Mouse (Mus musculus): ENCODE data around the gene Clint1. TPM values are rescaled to one million over a fixed set of nuclear protein-coding genes. Genes with fewer than 3 reads are reported as not detected.
A peak's percentile ranks its signal among the peaks of the same experiment; 100 is the strongest.

Clint1 gene
- polyA plus RNA-seq, 1 experiment from 2014 or later: 102 TPM

GRCm38 (mm10) chr11:45881683-45882068, 29.8 kb downstream of the Clint1 start:
- ATAC-seq (replicated peaks; ENCODE audit: low FRiP score) (no peak), DNase-seq (ENCODE audit: low spot score) (no peak)
- Histone ChIP-seq H3K4me1 (replicated peaks; ENCODE audit: control insufficient read depth, insufficient read depth, low read length) (peaks cover 10% of the 10 kb centered on the region), H3K27ac (ENCODE audit: low read depth, low read length) (peak overlapping the region; percentile 19; the same call in 1 of the 2 replicates), H3K9me3 (ENCODE audit: control insufficient read depth, low read length) (no peaks in the 10 kb centered on the region), H3K27me3 (replicated peaks; ENCODE audit: control insufficient read depth, insufficient read depth, low read length) (no peaks in the 10 kb centered on the region), H3K4me3 (ENCODE audit: low read depth, low read length) (no peak overlapping the region), H3K9ac (ENCODE audit: low read depth, low read length) (no peak overlapping the region), H3K4me2 (no peak overlapping the region), H3K36me3 (ENCODE audit: control insufficient read depth, insufficient read depth, low read length) (peaks cover 18% of the 10 kb centered on the region)
- WGBS: 74% methylated on average over 5 of the region's 5 CpGs

GRCm38 (mm10) chr11:45883270-45883931, 31.6 kb downstream of the Clint1 start:
- Histone ChIP-seq H3K4me3 (ENCODE audit: low read depth, low read length) (no peak overlapping the region), H3K9ac (ENCODE audit: low read depth, low read length) (no peak overlapping the region), H3K36me3 (ENCODE audit: control insufficient read depth, insufficient read depth, low read length) (peaks cover 19% of the 10 kb centered on the region), H3K27me3 (replicated peaks; ENCODE audit: control insufficient read depth, insufficient read depth, low read length) (no peaks in the 10 kb centered on the region), H3K4me1 (replicated peaks; ENCODE audit: control insufficient read depth, insufficient read depth, low read length) (peaks cover 10% of the 10 kb centered on the region), H3K27ac (ENCODE audit: low read depth, low read length) (no peak overlapping the region), H3K4me2 (no peak overlapping the region), H3K9me3 (ENCODE audit: control insufficient read depth, low read length) (no peaks in the 10 kb centered on the region)
- ATAC-seq (replicated peaks; ENCODE audit: low FRiP score): no peak
- WGBS: 69% methylated on average over 8 of the region's 8 CpGs
- DNase-seq (ENCODE audit: low spot score): no peak

- WGBS: 68% methylated on average over 4 of the region's 4 CpGs
- Histone ChIP-seq H3K27ac (ENCODE audit: low read depth, low read length) (no peak overlapping the region), H3K9me3 (ENCODE audit: control insufficient read depth, low read length) (no peaks in the 10 kb centered on the region), H3K4me1 (replicated peaks; ENCODE audit: control insufficient read depth, insufficient read depth, low read length) (peaks cover 10% of the 10 kb centered on the region), H3K36me3 (ENCODE audit: control insufficient read depth, insufficient read depth, low read length) (peaks cover 20% of the 10 kb centered on the region), H3K4me2 (no peak overlapping the region), H3K4me3 (ENCODE audit: low read depth, low read length) (no peak overlapping the region), H3K27me3 (replicated peaks; ENCODE audit: control insufficient read depth, insufficient read depth, low read length) (no peaks in the 10 kb centered on the region), H3K9ac (ENCODE audit: low read depth, low read length) (no peak overlapping the region)
- ATAC-seq (replicated peaks; ENCODE audit: low FRiP score): no peak
- DNase-seq (ENCODE audit: low spot score): no peak
Measured at GRCm38 (mm10) chr11:45884029-45884428, 32.2 kb downstream of the Clint1 start.

- Histone ChIP-seq H3K9me3 (ENCODE audit: control insufficient read depth, low read length) (no peaks in the 10 kb centered on the region), H3K4me2 (no peak overlapping the region), H3K4me3 (ENCODE audit: low read depth, low read length) (no peak overlapping the region), H3K27me3 (replicated peaks; ENCODE audit: control insufficient read depth, insufficient read depth, low read length) (no peaks in the 10 kb centered on the region), H3K4me1 (replicated peaks; ENCODE audit: control insufficient read depth, insufficient read depth, low read length) (peaks cover 2% of the 10 kb centered on the region; the same call in 1 of the 2 replicates), H3K9ac (ENCODE audit: low read depth, low read length) (no peak overlapping the region), H3K36me3 (ENCODE audit: control insufficient read depth, insufficient read depth, low read length) (peaks cover 22% of the 10 kb centered on the region), H3K27ac (ENCODE audit: low read depth, low read length) (no peak overlapping the region)
- WGBS: 91% methylated on average over 5 of the region's 5 CpGs
- ATAC-seq (replicated peaks; ENCODE audit: low FRiP score) (no peak), DNase-seq (ENCODE audit: low spot score) (no peak)
Measured at GRCm38 (mm10) chr11:45885606-45886230, 33.9 kb downstream of the Clint1 start.

GRCm38 (mm10) chr11:45886596-45886995, 34.7 kb downstream of the Clint1 start:
- Histone ChIP-seq H3K27ac (ENCODE audit: low read depth, low read length) (no peak overlapping the region), H3K4me2 (no peak overlapping the region), H3K4me3 (ENCODE audit: low read depth, low read length) (no peak overlapping the region), H3K36me3 (ENCODE audit: control insufficient read depth, insufficient read depth, low read length) (peaks cover 28% of the 10 kb centered on the region), H3K27me3 (replicated peaks; ENCODE audit: control insufficient read depth, insufficient read depth, low read length) (no peaks in the 10 kb centered on the region), H3K4me1 (replicated peaks; ENCODE audit: control insufficient read depth, insufficient read depth, low read length) (no peaks in the 10 kb centered on the region; the same call in 1 of the 2 replicates), H3K9me3 (ENCODE audit: control insufficient read depth, low read length) (no peaks in the 10 kb centered on the region), H3K9ac (ENCODE audit: low read depth, low read length) (no peak overlapping the region)
- ATAC-seq (replicated peaks; ENCODE audit: low FRiP score) (no peak), DNase-seq (ENCODE audit: low spot score) (no peak)
- 93% methylated on average over 5 of the region's 5 CpGs for WGBS

GRCm38 (mm10) chr11:45888471-45889030, 36.7 kb downstream of the Clint1 start:
- H3K4me1 ChIP-seq (replicated peaks; ENCODE audit: control insufficient read depth, insufficient read depth, low read length): no peaks in the 10 kb centered on the region
- 84% methylated on average over 9 of the region's 9 CpGs for WGBS
- H3K9me3 ChIP-seq (ENCODE audit: control insufficient read depth, low read length): no peaks in the 10 kb centered on the region
- no peak for DNase-seq (ENCODE audit: low spot score)
- no peak for ATAC-seq (replicated peaks; ENCODE audit: low FRiP score)
- H3K9ac ChIP-seq (ENCODE audit: low read depth, low read length): no peak overlapping the region
- no peaks in the 10 kb centered on the region for H3K27me3 ChIP-seq (replicated peaks; ENCODE audit: control insufficient read depth, insufficient read depth, low read length)
- H3K36me3 ChIP-seq (ENCODE audit: control insufficient read depth, insufficient read depth, low read length): peaks cover 34% of the 10 kb centered on the region
- no peak overlapping the region for H3K4me2 ChIP-seq
- no peak overlapping the region for H3K27ac ChIP-seq (ENCODE audit: low read depth, low read length)
- no peak overlapping the region for H3K4me3 ChIP-seq (ENCODE audit: low read depth, low read length)

GRCm38 (mm10) chr11:45889981-45890380, 38.1 kb downstream of the Clint1 start:
- H3K27me3 ChIP-seq (replicated peaks; ENCODE audit: control insufficient read depth, insufficient read depth, low read length): no peaks in the 10 kb centered on the region
- no peak overlapping the region for H3K4me2 ChIP-seq
- no peaks in the 10 kb centered on the region for H3K4me1 ChIP-seq (replicated peaks; ENCODE audit: control insufficient read depth, insufficient read depth, low read length)
- H3K9ac ChIP-seq (ENCODE audit: low read depth, low read length): no peak overlapping the region
- peaks cover 39% of the 10 kb centered on the region for H3K36me3 ChIP-seq (ENCODE audit: control insufficient read depth, insufficient read depth, low read length)
- H3K27ac ChIP-seq (ENCODE audit: low read depth, low read length): no peak overlapping the region
- WGBS: 90% methylated on average over 3 of the region's 3 CpGs
- no peak overlapping the region for H3K4me3 ChIP-seq (ENCODE audit: low read depth, low read length)
- no peaks in the 10 kb centered on the region for H3K9me3 ChIP-seq (ENCODE audit: control insufficient read depth, low read length)
- ATAC-seq (replicated peaks; ENCODE audit: low FRiP score) (no peak), DNase-seq (ENCODE audit: low spot score) (no peak)

GRCm38 (mm10) chr11:45890423-45890822, 38.6 kb downstream of the Clint1 start:
- no peak overlapping the region for H3K9ac ChIP-seq (ENCODE audit: low read depth, low read length)
- H3K4me3 ChIP-seq (ENCODE audit: low read depth, low read length): no peak overlapping the region
- H3K27me3 ChIP-seq (replicated peaks; ENCODE audit: control insufficient read depth, insufficient read depth, low read length): no peaks in the 10 kb centered on the region
- H3K9me3 ChIP-seq (ENCODE audit: control insufficient read depth, low read length): no peaks in the 10 kb centered on the region
- DNase-seq (ENCODE audit: low spot score) (no peak), ATAC-seq (replicated peaks; ENCODE audit: low FRiP score) (no peak)
- no peaks in the 10 kb centered on the region for H3K4me1 ChIP-seq (replicated peaks; ENCODE audit: control insufficient read depth, insufficient read depth, low read length)
- H3K27ac ChIP-seq (ENCODE audit: low read depth, low read length): no peak overlapping the region
- H3K36me3 ChIP-seq (ENCODE audit: control insufficient read depth, insufficient read depth, low read length): peaks cover 41% of the 10 kb centered on the region
- WGBS: 91% methylated on average over 20 of the region's 20 CpGs
- H3K4me2 ChIP-seq: no peak overlapping the region

Measured in liver, embryonic 11.5 days (tissue).